In genomic region chr6:91707276-91707885, GRCm38 (mm10) we compare ENCODE assay signal across 9 mouse cellular contexts. TPM values are rescaled to one million over a fixed set of nuclear protein-coding genes. Genes with fewer than 3 reads are reported as not detected.
DNase-seq lines count a peak whose midpoint lies in the region; ATAC-seq and TF ChIP-seq lines count a peak whose summit lies in the region.
"Had no signal": no experiment of that assay in that cellular context is flagged by ENCODE, and none has a peak within 500 bp of the region (broad histone marks: within the 10 kb centered on the region; RNA-seq: fewer than 3 reads in every experiment).

No protein-coding gene starts in this region.

- no peak overlapping the region for H3K9ac ChIP-seq in intestine, postnatal 0 days (ENCODE audit: low read depth, low read length)
- H3K9ac ChIP-seq in lung, postnatal 0 days (replicated peaks; ENCODE audit: low read depth) = no peak overlapping the region

- H3K4me2 ChIP-seq in intestine, postnatal 0 days (replicated peaks; ENCODE audit: low read depth) = no peak overlapping the region
- no peak overlapping the region for H3K4me2 ChIP-seq in lung, postnatal 0 days (replicated peaks; ENCODE audit: low read depth, low read length)

- no peak for TF ChIP-seq CTCF in intestine, postnatal 0 days (IDR thresholded peaks at IDR 0.05; ENCODE audit: low read depth)
- no peak for TF ChIP-seq CTCF in lung, postnatal 0 days (IDR thresholded peaks at IDR 0.05)

- no peak overlapping the region for H3K4me3 ChIP-seq in intestine, postnatal 0 days (ENCODE audit: low read depth, low read length)
- H3K4me3 ChIP-seq in lung, postnatal 0 days (ENCODE audit: low read depth, low read length) = no peak overlapping the region

- no peak for ATAC-seq in cerebellum, adult (ENCODE audit: insufficient number of reproducible peaks, low FRiP score, low TSS enrichment)
- ATAC-seq in intestine, postnatal 0 days = peak; percentile 24; the same call in 1 of the 2 replicates
- ATAC-seq in lung, postnatal 0 days = no peak

- peaks cover 22% of the 10 kb centered on the region for H3K4me1 ChIP-seq in intestine, postnatal 0 days (replicated peaks; ENCODE audit: control insufficient read depth, insufficient read depth, low read length)
- peaks cover 4% of the 10 kb centered on the region; the same call in 1 of the 2 replicates for H3K4me1 ChIP-seq in lung, postnatal 0 days (ENCODE audit: insufficient read depth, low read depth, low read length)

- no peaks in the 10 kb centered on the region for H3K9me3 ChIP-seq in intestine, postnatal 0 days (ENCODE audit: control insufficient read depth)
- H3K9me3 ChIP-seq in lung, postnatal 0 days (ENCODE audit: low read length) = no peaks in the 10 kb centered on the region

- peak; percentile 44 for DNase-seq in cerebellum, adult 11-12 months
- peak; percentile 50 for DNase-seq in thymus, postnatal 0 days (ENCODE audit: low spot score)
- no peak for DNase-seq in thymus, postnatal 4 days
- DNase-seq in yolk sac, embryonic 10.5 days (ENCODE audit: low spot score) = peak; percentile 80
- no peak for DNase-seq in lung, postnatal 0 days (ENCODE audit: low spot score)
- DNase-seq in adrenal gland, postnatal 10 days = no peak

- 57% methylated on average over 8 of the region's 8 CpGs for WGBS in intestine, postnatal 0 days
- WGBS in lung, postnatal 0 days = 77% methylated on average over 8 of the region's 8 CpGs

- no peaks in the 10 kb centered on the region for H3K27me3 ChIP-seq in intestine, postnatal 0 days (replicated peaks; ENCODE audit: control insufficient read depth, insufficient read depth, low read length)
- no peaks in the 10 kb centered on the region for H3K27me3 ChIP-seq in lung, postnatal 0 days (replicated peaks; ENCODE audit: insufficient read depth, low read length)

- TF ChIP-seq EP300 in lung, postnatal 0 days (IDR thresholded peaks at IDR 0.05) = no peak

- peak overlapping the region; percentile 66 for H3K27ac ChIP-seq in intestine, postnatal 0 days (ENCODE audit: low read depth, low read length)
- no peak overlapping the region for H3K27ac ChIP-seq in lung, postnatal 0 days (ENCODE audit: low read length)
- H3K27ac ChIP-seq: macrophage had no signal

- peaks cover 37% of the 10 kb centered on the region for H3K36me3 ChIP-seq in intestine, postnatal 0 days (ENCODE audit: control insufficient read depth, insufficient read depth)
- H3K36me3 ChIP-seq in lung, postnatal 0 days (ENCODE audit: insufficient read depth, low read length) = peaks cover 10% of the 10 kb centered on the region; the same call in 1 of the 2 replicates

RNA-seq across cellular contexts. Expression of gene Slc6a6, which starts 23.5 kb away (rescaled TPM):
- 43.0 and 63.3 TPM in 2 replicates for polyA plus RNA-seq in thymus, postnatal 0 days (2015; fragmentation: Nextera tagmentation; extraction: Ambion mirVana)
- polyA plus RNA-seq in intestine, postnatal 0 days (2015; fragmentation: Nextera tagmentation; extraction: Ambion mirVana) = 109 and 127 TPM in 2 replicates
- 92.6 and 119 TPM in 2 replicates for polyA plus RNA-seq in lung, postnatal 0 days (2015; fragmentation: Nextera tagmentation; extraction: Ambion mirVana)
- 100 to 1,000 TPM; 175 to 205 TPM for total RNA-seq in adrenal gland, postnatal 10 days (2021)

Comparison
In these comparisons a context has a peak if more than half of its experiments do, and no peak if none do; other contexts are left out.
1. DNase-seq: peak in cerebellum, adult 11-12 months (single experiment), thymus, postnatal 0 days (single experiment) and yolk sac, embryonic 10.5 days (single experiment); none in thymus, postnatal 4 days (single experiment), lung, postnatal 0 days (single experiment) and adrenal gland, postnatal 10 days (single experiment).